Mouse (Mus musculus): Measurements from ENCODE around the gene Fbxl8. TPM values are rescaled to one million over a fixed set of nuclear protein-coding genes. Genes with fewer than 3 reads are reported as not detected.

Gene Fbxl8
- polyA plus RNA-seq, 1 experiment from 2014 or later: 1.4 TPM

DNA sequence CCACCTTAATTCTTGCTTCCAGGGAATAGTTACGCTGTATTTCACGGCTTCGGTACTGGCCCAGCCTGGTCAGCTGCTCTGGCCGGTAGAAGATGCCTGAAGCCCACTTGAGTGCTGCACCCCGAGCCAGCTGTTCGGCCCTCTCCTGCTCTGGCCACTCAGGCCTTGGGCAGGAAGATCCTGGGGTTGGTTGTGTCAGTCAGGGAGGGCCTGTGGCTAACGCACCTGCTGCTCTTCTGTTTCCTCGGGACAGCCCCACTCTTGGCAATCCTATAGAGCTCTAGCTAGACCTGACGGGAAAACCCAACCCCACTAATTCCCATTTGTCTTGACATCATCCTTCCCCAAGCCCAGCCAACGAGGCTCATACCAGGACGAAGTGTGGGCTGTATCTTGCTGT lies 30.8 kb downstream of the Fbxl8 start:
- Histone ChIP-seq H3K36me3 (ENCODE audit: control insufficient read depth, insufficient read depth) (peaks cover 6% of the 10 kb centered on the region), H3K9me3 (replicated peaks; ENCODE audit: control insufficient read depth, low read length) (no peaks in the 10 kb centered on the region), H3K27ac (ENCODE audit: low read length) (no peak overlapping the region), H3K4me3 (ENCODE audit: low read depth, low read length) (peak overlapping the region; percentile 0; the same call in 1 of the 2 replicates), H3K4me2 (ENCODE audit: low read depth, low read length) (no peak overlapping the region), H3K27me3 (ENCODE audit: control insufficient read depth, insufficient read depth, low read depth, low read length) (peaks cover 6% of the 10 kb centered on the region), H3K9ac (ENCODE audit: low read depth, low read length) (no peak overlapping the region), H3K4me1 (ENCODE audit: control insufficient read depth, low read depth, low read length) (peaks cover 23% of the 10 kb centered on the region)
- 60% methylated on average over 11 of the region's 11 CpGs for WGBS (ENCODE audit: insufficient replicate concordance)
- no peak for ATAC-seq (ENCODE audit: low read depth)

DNA sequence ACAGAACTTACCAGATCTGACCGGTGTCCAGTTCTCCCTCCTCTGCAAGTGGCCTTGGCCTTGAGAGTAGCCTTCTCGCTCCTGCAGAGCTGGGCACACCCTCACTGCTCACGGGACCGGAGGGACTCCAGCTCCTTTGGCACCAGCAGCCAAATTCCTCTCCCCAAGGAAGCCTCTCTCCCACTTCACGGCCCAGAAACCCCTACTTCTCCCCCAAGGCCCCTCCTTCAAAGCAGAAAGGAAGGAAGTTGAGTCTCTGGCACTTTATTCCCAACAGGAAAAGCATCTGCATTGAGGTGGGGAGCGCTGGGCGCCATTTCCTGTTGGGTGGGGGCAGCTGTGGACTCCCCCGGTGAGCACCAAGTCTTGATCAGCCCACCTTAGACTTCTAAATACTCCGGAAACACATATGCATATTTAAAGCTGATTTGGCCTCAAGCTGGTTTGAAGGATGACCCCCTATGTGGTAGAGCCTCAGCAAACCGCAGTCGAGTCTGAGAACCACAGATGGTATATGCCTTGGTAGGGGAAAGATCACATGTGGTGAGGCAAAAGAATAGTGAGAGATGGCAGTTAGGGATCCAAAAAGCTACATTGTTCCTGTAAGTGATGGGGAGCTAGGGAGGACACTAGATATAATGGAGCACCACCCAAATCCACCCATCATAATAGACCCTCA lies 31.6 kb downstream of the Fbxl8 start, which contains the start of gene Exoc3l:
Gene Exoc3l, minus strand, starts transcription at position 207 of the 679 bp plus-strand sequence.
- no peaks in the 10 kb centered on the region for H3K27me3 ChIP-seq (ENCODE audit: control insufficient read depth, insufficient read depth, low read depth, low read length)
- 23% methylated on average over 11 of the region's 11 CpGs for WGBS (ENCODE audit: insufficient replicate concordance)
- H3K9me3 ChIP-seq (replicated peaks; ENCODE audit: control insufficient read depth, low read length): no peaks in the 10 kb centered on the region
- H3K4me1 ChIP-seq (ENCODE audit: control insufficient read depth, low read depth, low read length): peaks cover 19% of the 10 kb centered on the region
- peak within 1 kb of the TSS; percentile 86 for H3K27ac ChIP-seq (ENCODE audit: low read length)
- H3K4me3 ChIP-seq (ENCODE audit: low read depth, low read length): peak within 1 kb of the TSS; percentile 97
- peak within 1 kb of the TSS; percentile 98 for H3K9ac ChIP-seq (ENCODE audit: low read depth, low read length)
- peaks cover 13% of the 10 kb centered on the region for H3K36me3 ChIP-seq (ENCODE audit: control insufficient read depth, insufficient read depth)
- peak within 1 kb of the TSS; percentile 80 for H3K4me2 ChIP-seq (ENCODE audit: low read depth, low read length)
- ATAC-seq (ENCODE audit: low read depth): no peak

DNA sequence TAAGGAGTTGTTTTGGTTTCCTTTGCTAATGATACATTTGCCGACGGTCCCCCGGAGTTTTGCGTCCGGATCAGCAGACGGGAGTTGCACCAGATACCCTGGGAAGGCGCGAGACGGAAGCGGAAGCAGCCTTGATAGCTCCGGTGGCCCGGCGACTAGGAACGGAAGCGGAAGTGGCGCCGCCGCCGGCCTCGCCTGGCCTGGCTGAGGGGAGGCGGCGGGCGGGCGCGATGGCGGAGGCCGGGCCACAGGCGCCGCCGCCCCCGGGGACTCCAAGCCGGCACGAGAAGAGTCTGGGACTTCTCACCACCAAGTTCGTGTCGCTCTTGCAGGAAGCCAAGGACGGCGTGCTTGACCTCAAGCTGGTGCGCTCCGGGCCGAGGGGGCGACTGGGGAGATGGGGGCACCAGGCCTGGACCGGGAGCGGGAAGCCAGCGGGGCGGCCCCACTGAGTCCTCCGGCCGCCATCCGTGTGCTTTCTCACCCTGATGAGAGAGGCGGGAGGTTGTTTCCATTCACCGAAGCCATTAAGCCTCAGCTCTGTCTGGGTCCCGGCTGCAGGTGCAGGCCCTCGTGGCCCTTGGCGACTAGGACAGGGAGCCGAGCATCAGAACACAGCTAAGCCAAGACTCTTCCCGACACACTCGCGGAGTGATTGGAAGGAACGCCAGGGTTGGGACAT lies 33.2 kb downstream of the Fbxl8 start, which contains the start of gene E2f4:
Gene E2f4, plus strand, starts transcription at position 153 of the 682 bp plus-strand sequence.
- Histone ChIP-seq H3K27me3 (ENCODE audit: control insufficient read depth, insufficient read depth, low read depth, low read length) (no peaks in the 10 kb centered on the region), H3K4me1 (ENCODE audit: control insufficient read depth, low read depth, low read length) (peaks cover 28% of the 10 kb centered on the region), H3K36me3 (ENCODE audit: control insufficient read depth, insufficient read depth) (peaks cover 29% of the 10 kb centered on the region), H3K9me3 (replicated peaks; ENCODE audit: control insufficient read depth, low read length) (no peaks in the 10 kb centered on the region), H3K27ac (ENCODE audit: low read length) (peak within 1 kb of the TSS; percentile 86), H3K4me3 (ENCODE audit: low read depth, low read length) (peak within 1 kb of the TSS; percentile 97), H3K4me2 (ENCODE audit: low read depth, low read length) (peak within 1 kb of the TSS; percentile 80), H3K9ac (ENCODE audit: low read depth, low read length) (peak within 1 kb of the TSS; percentile 98)
- under 1% methylated on average over 52 of the region's 58 CpGs for WGBS (ENCODE audit: insufficient replicate concordance)
- peak; percentile 66 for ATAC-seq (ENCODE audit: low read depth)

DNA sequence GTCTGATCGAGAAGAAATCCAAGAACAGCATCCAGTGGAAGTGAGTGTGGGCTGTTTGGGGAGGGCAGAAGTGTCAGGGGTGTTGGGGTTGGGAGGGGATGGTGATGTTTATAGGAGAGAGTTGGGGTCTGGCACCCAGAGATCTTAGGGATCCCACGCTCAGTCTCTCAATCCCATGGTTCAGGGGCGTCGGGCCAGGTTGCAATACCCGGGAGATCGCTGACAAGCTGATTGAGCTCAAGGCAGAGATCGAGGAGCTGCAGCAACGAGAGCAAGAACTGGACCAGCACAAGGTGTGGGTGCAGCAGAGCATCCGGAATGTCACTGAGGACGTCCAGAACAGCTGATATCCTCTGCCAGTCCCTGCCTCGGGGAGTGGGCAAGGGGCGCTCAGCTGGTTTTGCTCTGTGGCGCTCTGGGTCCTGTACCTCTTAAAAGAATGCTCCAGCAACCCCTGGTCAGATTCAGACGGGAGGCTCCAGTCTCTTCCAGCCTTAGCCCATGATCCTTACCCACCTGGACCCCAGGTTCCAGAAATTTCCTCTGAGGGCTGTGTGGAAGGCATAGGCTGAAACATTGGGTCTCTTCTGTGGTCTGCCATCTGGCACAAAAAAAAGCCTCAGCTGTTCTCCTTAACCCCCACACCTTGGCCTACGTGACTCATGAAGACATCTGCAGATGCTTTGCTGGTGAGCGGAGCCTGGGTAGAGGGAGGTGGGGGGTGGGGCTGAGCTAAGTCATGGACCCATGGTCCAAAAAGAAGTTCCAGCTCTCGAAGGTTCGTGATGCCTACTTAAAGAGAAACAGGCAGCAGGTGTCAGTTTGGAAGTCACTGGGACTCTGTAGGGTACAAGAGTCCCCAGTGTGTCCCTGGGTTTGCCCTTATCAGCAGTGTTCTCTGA lies 34.2 kb downstream of the Fbxl8 start:
- peak overlapping the region; percentile 97 for H3K4me3 ChIP-seq (ENCODE audit: low read depth, low read length)
- peaks cover 38% of the 10 kb centered on the region for H3K4me1 ChIP-seq (ENCODE audit: control insufficient read depth, low read depth, low read length)
- ATAC-seq (ENCODE audit: low read depth): 0 out of 2 replicates have a peak, but pooled peaks have one; percentile 4
- peak overlapping the region; percentile 86 for H3K27ac ChIP-seq (ENCODE audit: low read length)
- peaks cover 37% of the 10 kb centered on the region for H3K36me3 ChIP-seq (ENCODE audit: control insufficient read depth, insufficient read depth)
- WGBS (ENCODE audit: insufficient replicate concordance): 18% methylated on average over 18 of the region's 18 CpGs
- H3K9ac ChIP-seq (ENCODE audit: low read depth, low read length): peak overlapping the region; percentile 98
- H3K27me3 ChIP-seq (ENCODE audit: control insufficient read depth, insufficient read depth, low read depth, low read length): no peaks in the 10 kb centered on the region
- H3K9me3 ChIP-seq (replicated peaks; ENCODE audit: control insufficient read depth, low read length): no peaks in the 10 kb centered on the region
- peak overlapping the region; percentile 80 for H3K4me2 ChIP-seq (ENCODE audit: low read depth, low read length)

DNA sequence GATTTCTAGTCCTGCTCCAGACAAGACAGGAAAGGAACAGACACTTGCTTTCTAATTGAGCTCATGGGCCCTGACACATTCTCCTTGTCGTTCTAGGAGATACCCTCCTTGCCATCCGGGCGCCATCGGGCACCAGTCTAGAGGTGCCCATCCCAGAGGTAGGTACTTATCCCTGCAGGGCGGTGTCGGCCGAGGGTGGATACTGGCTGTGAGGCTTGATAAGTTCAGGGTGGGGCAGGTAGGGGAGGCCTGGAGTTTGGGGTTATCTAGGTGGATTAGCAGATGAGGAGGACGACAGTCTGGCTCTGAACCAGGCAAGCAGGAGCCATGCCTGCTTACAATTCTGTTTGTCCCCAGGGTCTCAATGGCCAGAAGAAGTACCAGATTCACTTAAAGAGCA lies 35.5 kb downstream of the Fbxl8 start:
- H3K4me3 ChIP-seq (ENCODE audit: low read depth, low read length): peak overlapping the region; percentile 97
- H3K27me3 ChIP-seq (ENCODE audit: control insufficient read depth, insufficient read depth, low read depth, low read length): no peaks in the 10 kb centered on the region
- ATAC-seq (ENCODE audit: low read depth): peak; percentile 94
- peaks cover 51% of the 10 kb centered on the region for H3K4me1 ChIP-seq (ENCODE audit: control insufficient read depth, low read depth, low read length)
- H3K36me3 ChIP-seq (ENCODE audit: control insufficient read depth, insufficient read depth): peaks cover 50% of the 10 kb centered on the region
- H3K4me2 ChIP-seq (ENCODE audit: low read depth, low read length): peak overlapping the region; percentile 83
- 30% methylated on average over 8 of the region's 8 CpGs for WGBS (ENCODE audit: insufficient replicate concordance)
- H3K27ac ChIP-seq (ENCODE audit: low read length): peak overlapping the region; percentile 86
- H3K9ac ChIP-seq (ENCODE audit: low read depth, low read length): peak overlapping the region; percentile 98
- no peaks in the 10 kb centered on the region for H3K9me3 ChIP-seq (replicated peaks; ENCODE audit: control insufficient read depth, low read length)

DNA sequence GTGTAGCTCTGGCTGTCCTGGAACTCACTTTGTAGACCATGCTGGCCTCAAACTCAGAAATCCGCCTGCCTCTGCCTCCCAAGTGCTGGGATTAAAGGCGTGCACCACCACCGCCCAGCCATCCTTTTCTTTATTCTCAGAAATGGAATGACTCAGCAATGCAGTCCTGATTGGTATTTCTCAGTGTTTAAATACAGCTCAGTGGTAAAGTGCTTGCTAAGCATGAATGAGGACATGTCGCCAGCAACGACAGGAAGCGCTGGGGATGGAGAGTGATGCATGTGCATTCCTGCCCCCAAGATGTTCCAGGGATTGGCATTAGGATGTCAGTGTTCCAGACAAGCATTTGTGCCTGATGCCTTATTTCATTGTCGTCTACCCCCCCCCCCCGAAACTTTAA lies 38.9 kb downstream of the Fbxl8 start:
- 56% methylated on average over 8 of the region's 8 CpGs for WGBS (ENCODE audit: insufficient replicate concordance)
- ATAC-seq (ENCODE audit: low read depth): no peak
- H3K9ac ChIP-seq (ENCODE audit: low read depth, low read length): no peak overlapping the region
- peaks cover 69% of the 10 kb centered on the region for H3K36me3 ChIP-seq (ENCODE audit: control insufficient read depth, insufficient read depth)
- no peaks in the 10 kb centered on the region for H3K9me3 ChIP-seq (replicated peaks; ENCODE audit: control insufficient read depth, low read length)
- peaks cover 61% of the 10 kb centered on the region for H3K4me1 ChIP-seq (ENCODE audit: control insufficient read depth, low read depth, low read length)
- peak overlapping the region; percentile 60 for H3K27ac ChIP-seq (ENCODE audit: low read length)
- no peaks in the 10 kb centered on the region for H3K27me3 ChIP-seq (ENCODE audit: control insufficient read depth, insufficient read depth, low read depth, low read length)
- no peak overlapping the region for H3K4me3 ChIP-seq (ENCODE audit: low read depth, low read length)
- H3K4me2 ChIP-seq (ENCODE audit: low read depth, low read length): peak overlapping the region; percentile 83; the same call in 1 of the 2 replicates

DNA sequence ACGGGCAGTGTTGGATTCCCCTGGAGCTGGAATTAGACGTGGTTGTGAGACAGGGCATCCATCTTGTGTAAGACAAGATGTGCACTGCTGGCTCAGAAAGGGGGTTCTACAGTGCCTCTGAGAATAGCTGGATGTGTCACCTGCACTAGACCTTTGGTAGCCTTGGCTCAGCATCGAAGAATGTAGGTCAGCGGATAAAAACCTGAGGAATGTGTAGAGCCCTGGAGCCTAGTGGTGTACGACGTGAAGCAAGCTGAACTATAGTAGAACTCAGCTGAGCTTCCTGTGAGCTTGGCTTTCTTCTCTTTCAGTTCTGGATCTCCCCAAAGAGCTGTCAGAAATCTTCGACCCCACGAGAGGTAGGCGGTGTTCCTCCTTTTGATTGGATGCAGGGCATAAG lies 39.4 kb downstream of the Fbxl8 start:
- Histone ChIP-seq H3K27me3 (ENCODE audit: control insufficient read depth, insufficient read depth, low read depth, low read length) (no peaks in the 10 kb centered on the region), H3K9me3 (replicated peaks; ENCODE audit: control insufficient read depth, low read length) (no peaks in the 10 kb centered on the region), H3K4me1 (ENCODE audit: control insufficient read depth, low read depth, low read length) (peaks cover 56% of the 10 kb centered on the region), H3K4me3 (ENCODE audit: low read depth, low read length) (no peak overlapping the region), H3K27ac (ENCODE audit: low read length) (peak overlapping the region; percentile 60), H3K4me2 (ENCODE audit: low read depth, low read length) (0 out of 2 replicates have a peak overlapping the region, but pooled peaks have one; percentile 8), H3K9ac (ENCODE audit: low read depth, low read length) (no peak overlapping the region), H3K36me3 (ENCODE audit: control insufficient read depth, insufficient read depth) (peaks cover 69% of the 10 kb centered on the region)
- 86% methylated on average over 9 of the region's 9 CpGs for WGBS (ENCODE audit: insufficient replicate concordance)
- ATAC-seq (ENCODE audit: low read depth): no peak

DNA sequence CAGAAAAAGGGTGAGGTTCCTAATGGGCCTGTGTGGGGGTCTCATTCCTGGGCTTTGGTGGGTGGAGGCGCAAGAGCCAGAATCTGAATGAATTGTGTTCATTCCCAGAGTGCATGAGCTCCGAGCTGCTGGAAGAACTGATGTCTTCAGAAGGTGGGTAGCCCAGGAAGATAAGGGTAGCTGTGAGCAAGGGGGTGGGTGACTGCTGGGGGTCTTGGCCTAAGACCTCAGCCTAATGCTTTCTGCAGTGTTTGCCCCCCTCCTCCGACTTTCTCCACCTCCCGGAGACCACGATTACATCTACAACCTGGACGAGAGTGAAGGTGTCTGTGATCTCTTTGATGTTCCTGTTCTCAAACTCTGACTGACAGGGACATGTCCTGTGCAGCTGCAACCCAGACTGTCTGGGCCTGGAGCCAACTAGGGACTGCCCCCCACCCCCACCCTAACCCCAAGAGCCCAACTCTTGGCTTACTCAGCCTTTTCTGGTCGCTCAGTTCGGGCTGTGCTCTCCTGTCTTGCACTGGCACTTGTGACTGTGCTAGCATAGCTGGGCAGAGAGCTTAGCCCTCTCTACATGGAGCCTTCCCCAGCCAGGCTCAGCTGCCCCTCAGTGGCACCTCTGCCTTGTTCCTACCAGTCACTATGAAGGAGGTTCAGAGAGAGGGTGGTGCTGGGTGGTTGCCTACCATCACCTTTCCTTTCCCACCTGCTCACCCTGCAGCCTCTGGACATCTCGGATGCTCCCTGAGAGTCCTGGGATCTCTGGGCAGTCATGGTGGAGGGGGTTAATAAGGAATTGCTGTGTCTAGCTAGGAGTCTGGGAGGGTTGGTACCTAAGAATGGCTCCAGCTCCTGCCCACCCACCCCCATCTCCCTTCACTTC lies 40.1 kb downstream of the Fbxl8 start:
- H3K4me2 ChIP-seq (ENCODE audit: low read depth, low read length): peak overlapping the region; percentile 59; the same call in 1 of the 2 replicates
- peaks cover 53% of the 10 kb centered on the region for H3K4me1 ChIP-seq (ENCODE audit: control insufficient read depth, low read depth, low read length)
- no peak overlapping the region for H3K4me3 ChIP-seq (ENCODE audit: low read depth, low read length)
- no peaks in the 10 kb centered on the region for H3K27me3 ChIP-seq (ENCODE audit: control insufficient read depth, insufficient read depth, low read depth, low read length)
- H3K36me3 ChIP-seq (ENCODE audit: control insufficient read depth, insufficient read depth): peaks cover 74% of the 10 kb centered on the region
- H3K9me3 ChIP-seq (replicated peaks; ENCODE audit: control insufficient read depth, low read length): no peaks in the 10 kb centered on the region
- H3K27ac ChIP-seq (ENCODE audit: low read length): peak overlapping the region; percentile 60
- 62% methylated on average over 9 of the region's 9 CpGs for WGBS (ENCODE audit: insufficient replicate concordance)
- ATAC-seq (ENCODE audit: low read depth): no peak
- no peak overlapping the region for H3K9ac ChIP-seq (ENCODE audit: low read depth, low read length)
